Mouse (Mus musculus): ENCODE data around the gene Ar. TPM values are rescaled to one million over a fixed set of nuclear protein-coding genes. Genes with fewer than 3 reads are reported as not detected.

Gene Ar
- polyA plus RNA-seq (2015; fragmentation: Nextera tagmentation; extraction: Ambion mirVana): 1.0 and 1.1 TPM in 2 replicates

DNA sequence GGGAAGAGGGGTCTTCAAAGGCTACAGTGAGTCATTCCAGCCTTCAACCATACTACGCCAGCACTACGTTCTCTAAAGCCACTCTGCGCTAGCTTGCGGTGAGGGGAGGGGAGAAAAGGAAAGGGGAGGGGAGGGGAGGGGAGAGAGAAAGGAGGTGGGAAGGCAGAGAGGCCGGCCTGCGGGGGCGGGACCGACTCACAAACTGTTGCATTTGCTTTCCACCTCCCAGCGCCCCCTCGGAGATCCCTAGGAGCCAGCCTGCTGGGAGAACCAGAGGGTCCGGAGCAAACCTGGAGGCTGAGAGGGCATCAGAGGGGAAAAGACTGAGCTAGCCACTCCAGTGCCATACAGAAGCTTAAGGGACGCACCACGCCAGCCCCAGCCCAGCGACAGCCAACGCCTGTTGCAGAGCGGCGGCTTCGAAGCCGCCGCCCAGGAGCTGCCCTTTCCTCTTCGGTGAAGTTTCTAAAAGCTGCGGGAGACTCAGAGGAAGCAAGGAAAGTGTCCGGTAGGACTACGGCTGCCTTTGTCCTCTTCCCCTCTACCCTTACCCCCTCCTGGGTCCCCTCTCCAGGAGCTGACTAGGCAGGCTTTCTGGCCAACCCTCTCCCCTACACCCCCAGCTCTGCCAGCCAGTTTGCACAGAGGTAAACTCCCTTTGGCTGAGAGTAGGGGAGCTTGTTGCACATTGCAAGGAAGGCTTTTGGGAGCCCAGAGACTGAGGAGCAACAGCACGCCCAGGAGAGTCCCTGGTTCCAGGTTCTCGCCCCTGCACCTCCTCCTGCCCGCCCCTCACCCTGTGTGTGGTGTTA lies at the start of gene Ar:
Ar (plus strand) TSS at position 239 of the 812 bp plus-strand sequence.
- H3K4me3 ChIP-seq: peak within 1 kb of the TSS; percentile 39
- no peak within 1 kb of the TSS for H3K27ac ChIP-seq
- no peaks in the 10 kb centered on the region for H3K36me3 ChIP-seq
- H3K27me3 ChIP-seq: peaks cover 40% of the 10 kb centered on the region
- H3K9ac ChIP-seq: no peak within 1 kb of the TSS
- WGBS: 19% methylated on average over 27 of the region's 27 CpGs
- ATAC-seq (ENCODE audit: insufficient number of reproducible peaks, low FRiP score, low TSS enrichment, low read depth): no peak
- no peaks in the 10 kb centered on the region for H3K9me3 ChIP-seq
- peak within 1 kb of the TSS; percentile 61 for H3K4me2 ChIP-seq
- peaks cover 23% of the 10 kb centered on the region; the same call in 1 of the 2 replicates for H3K4me1 ChIP-seq

DNA sequence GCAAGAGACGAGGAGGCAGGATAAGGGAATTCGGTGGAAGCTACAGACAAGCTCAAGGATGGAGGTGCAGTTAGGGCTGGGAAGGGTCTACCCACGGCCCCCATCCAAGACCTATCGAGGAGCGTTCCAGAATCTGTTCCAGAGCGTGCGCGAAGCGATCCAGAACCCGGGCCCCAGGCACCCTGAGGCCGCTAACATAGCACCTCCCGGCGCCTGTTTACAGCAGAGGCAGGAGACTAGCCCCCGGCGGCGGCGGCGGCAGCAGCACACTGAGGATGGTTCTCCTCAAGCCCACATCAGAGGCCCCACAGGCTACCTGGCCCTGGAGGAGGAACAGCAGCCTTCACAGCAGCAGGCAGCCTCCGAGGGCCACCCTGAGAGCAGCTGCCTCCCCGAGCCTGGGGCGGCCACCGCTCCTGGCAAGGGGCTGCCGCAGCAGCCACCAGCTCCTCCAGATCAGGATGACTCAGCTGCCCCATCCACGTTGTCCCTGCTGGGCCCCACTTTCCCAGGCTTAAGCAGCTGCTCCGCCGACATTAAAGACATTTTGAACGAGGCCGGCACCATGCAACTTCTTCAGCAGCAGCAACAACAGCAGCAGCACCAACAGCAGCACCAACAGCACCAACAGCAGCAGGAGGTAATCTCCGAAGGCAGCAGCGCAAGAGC lies 1.3 kb downstream of the Ar start:
- H3K27me3 ChIP-seq: peaks cover 40% of the 10 kb centered on the region
- H3K9me3 ChIP-seq: no peaks in the 10 kb centered on the region
- no peaks in the 10 kb centered on the region for H3K36me3 ChIP-seq
- WGBS: 23% methylated on average over 30 of the region's 30 CpGs
- H3K4me3 ChIP-seq: peak overlapping the region; percentile 39
- no peak overlapping the region for H3K27ac ChIP-seq
- peak overlapping the region; percentile 61 for H3K4me2 ChIP-seq
- no peak overlapping the region for H3K9ac ChIP-seq
- H3K4me1 ChIP-seq: peaks cover 23% of the 10 kb centered on the region; the same call in 1 of the 2 replicates
- ATAC-seq (ENCODE audit: insufficient number of reproducible peaks, low FRiP score, low TSS enrichment, low read depth): no peak

DNA sequence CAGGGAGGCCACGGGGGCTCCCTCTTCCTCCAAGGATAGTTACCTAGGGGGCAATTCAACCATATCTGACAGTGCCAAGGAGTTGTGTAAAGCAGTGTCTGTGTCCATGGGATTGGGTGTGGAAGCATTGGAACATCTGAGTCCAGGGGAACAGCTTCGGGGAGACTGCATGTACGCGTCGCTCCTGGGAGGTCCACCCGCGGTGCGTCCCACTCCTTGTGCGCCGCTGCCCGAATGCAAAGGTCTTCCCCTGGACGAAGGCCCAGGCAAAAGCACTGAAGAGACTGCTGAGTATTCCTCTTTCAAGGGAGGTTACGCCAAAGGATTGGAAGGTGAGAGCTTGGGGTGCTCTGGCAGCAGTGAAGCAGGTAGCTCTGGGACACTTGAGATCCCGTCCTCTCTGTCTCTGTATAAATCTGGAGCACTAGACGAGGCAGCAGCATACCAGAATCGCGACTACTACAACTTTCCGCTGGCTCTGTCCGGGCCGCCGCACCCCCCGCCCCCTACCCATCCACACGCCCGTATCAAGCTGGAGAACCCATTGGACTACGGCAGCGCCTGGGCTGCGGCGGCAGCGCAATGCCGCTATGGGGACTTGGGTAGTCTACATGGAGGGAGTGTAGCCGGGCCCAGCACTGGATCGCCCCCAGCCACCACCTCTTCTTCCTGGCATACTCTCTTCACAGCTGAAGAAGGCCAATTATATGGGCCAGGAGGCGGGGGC lies 2.0 kb downstream of the Ar start:
- Histone ChIP-seq H3K9ac (no peak overlapping the region), H3K27me3 (peaks cover 40% of the 10 kb centered on the region), H3K4me2 (peak overlapping the region; percentile 61), H3K36me3 (no peaks in the 10 kb centered on the region), H3K4me3 (peak overlapping the region; percentile 39), H3K4me1 (peaks cover 23% of the 10 kb centered on the region; the same call in 1 of the 2 replicates), H3K27ac (no peak overlapping the region), H3K9me3 (no peaks in the 10 kb centered on the region)
- ATAC-seq (ENCODE audit: insufficient number of reproducible peaks, low FRiP score, low TSS enrichment, low read depth): no peak
- WGBS: 19% methylated on average over 33 of the region's 33 CpGs

DNA sequence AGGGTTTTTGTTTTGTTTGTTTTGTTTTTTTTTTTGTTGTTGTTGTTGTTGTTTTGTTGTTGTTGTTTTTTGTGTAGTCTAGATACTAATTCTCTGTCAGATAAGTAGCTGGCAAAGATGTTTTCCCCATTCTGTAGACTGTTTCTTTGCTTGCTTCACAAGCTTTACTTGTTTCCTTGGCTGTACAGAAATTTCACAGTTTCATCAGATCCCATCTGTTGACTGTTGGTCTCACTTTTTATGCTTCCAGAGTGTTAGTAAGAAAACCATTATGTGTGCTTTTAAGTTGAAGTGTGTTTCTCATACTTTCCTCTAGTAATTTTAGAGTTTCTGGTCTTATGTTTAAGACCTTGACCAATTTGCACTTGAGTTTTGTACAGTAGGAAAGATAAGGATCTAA lies 41.2 kb downstream of the Ar start:
- Histone ChIP-seq H3K4me2 (no peak overlapping the region), H3K4me3 (no peak overlapping the region), H3K27ac (no peak overlapping the region), H3K4me1 (no peaks in the 10 kb centered on the region), H3K9ac (no peak overlapping the region), H3K36me3 (no peaks in the 10 kb centered on the region), H3K27me3 (no peaks in the 10 kb centered on the region), H3K9me3 (no peaks in the 10 kb centered on the region)
- ATAC-seq (ENCODE audit: insufficient number of reproducible peaks, low FRiP score, low TSS enrichment, low read depth): no peak

DNA sequence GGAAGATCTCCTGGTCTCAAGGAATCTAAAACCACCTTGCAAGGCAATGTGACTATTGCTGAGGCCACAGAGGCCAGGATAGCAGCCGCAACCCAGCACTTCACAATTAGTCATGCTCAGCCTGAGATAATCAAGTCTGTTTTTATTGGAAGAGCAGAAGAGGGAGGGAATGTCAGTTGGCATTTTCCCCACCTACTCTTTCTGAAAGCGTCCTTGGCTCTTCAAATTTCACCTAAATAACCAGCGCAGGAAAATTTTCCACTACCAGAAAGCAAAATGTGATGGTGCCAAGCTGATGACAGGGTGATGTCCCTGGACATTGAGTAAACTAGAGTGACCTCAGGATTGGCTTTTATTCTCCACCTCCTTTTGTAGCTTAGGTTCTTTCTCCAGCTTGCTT lies 57.2 kb downstream of the Ar start:
- Histone ChIP-seq H3K36me3 (no peaks in the 10 kb centered on the region), H3K27ac (no peak overlapping the region), H3K27me3 (no peaks in the 10 kb centered on the region), H3K4me2 (no peak overlapping the region), H3K4me3 (no peak overlapping the region), H3K4me1 (no peaks in the 10 kb centered on the region), H3K9me3 (no peaks in the 10 kb centered on the region), H3K9ac (no peak overlapping the region)
- 60% methylated on average over 3 of the region's 3 CpGs for WGBS
- no peak for ATAC-seq (ENCODE audit: insufficient number of reproducible peaks, low FRiP score, low TSS enrichment, low read depth)

DNA sequence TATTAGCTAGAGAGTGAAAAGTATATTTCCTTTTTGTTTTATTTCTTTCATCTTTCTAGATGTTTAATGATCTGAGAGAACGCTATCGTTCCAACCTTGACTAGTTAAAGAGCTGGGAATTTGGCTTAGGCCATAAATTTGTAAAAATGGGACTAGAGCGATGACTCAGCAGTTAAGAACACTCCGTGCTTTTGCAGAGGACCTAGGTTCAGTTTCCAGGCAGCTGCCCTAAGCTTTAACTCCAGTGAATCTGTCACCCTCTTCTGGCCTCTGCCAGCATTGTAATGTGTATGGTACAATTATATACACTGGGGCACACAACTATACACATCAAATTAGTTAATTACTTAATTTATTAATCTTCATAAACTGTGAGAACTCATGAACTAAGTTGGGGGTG lies 58.6 kb downstream of the Ar start:
- no peaks in the 10 kb centered on the region for H3K36me3 ChIP-seq
- WGBS: 57% methylated on average over 4 of the region's 4 CpGs

DNA sequence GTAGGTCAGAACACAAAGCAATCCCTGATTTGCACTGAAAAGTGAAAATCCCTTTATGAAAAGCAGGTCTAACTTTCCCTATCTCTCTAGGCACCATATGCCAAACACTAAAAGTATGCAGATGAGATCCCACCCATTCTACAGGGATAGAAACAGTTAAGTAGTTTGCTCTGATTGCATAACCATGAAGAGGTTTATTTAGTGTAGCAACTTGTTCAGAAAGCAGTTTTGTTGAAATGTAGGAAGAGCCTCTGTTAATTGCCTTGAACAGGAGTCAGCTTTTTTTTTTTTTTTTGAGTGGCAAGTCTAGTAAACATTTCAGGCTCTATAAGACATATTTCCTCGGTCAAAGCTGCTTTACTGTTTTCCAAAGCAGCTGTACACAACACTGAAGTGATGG lies 67.5 kb downstream of the Ar start:
- Histone ChIP-seq H3K36me3 (no peaks in the 10 kb centered on the region), H3K27ac (no peak overlapping the region), H3K27me3 (no peaks in the 10 kb centered on the region), H3K9me3 (no peaks in the 10 kb centered on the region), H3K4me3 (no peak overlapping the region), H3K4me2 (no peak overlapping the region), H3K9ac (no peak overlapping the region), H3K4me1 (no peaks in the 10 kb centered on the region)
- WGBS: 46% methylated on average over 1 of the region's 1 CpGs
- no peak for ATAC-seq (ENCODE audit: insufficient number of reproducible peaks, low FRiP score, low TSS enrichment, low read depth)

More for the DNA sequence above, 58.6 kb downstream of the Ar start:
- no peak overlapping the region for H3K4me3 ChIP-seq
- H3K27ac ChIP-seq: no peak overlapping the region
- H3K9me3 ChIP-seq: no peaks in the 10 kb centered on the region
- H3K4me1 ChIP-seq: no peaks in the 10 kb centered on the region
- H3K9ac ChIP-seq: no peak overlapping the region
- no peak for ATAC-seq (ENCODE audit: insufficient number of reproducible peaks, low FRiP score, low TSS enrichment, low read depth)
- no peaks in the 10 kb centered on the region for H3K27me3 ChIP-seq
- H3K4me2 ChIP-seq: no peak overlapping the region

DNA sequence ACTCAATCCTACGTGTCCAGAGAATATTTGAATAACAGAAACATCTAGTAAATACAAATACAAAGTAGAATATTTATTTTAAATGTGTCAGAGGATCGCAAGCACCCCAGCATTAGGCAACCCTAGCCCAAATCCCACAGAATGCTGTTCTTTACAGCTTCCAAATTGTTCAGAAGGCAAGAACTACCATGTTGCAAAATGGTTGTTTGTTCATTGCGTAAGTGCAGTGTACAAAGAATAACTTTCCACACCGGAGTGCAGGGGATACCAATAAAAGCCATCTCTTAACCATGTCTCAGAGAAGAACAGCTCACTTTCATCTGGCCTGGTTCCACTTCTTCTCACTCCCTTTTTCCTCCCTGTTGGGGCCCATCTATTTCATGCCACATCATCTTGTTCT lies 90.4 kb downstream of the Ar start:
- 82% methylated on average over 4 of the region's 4 CpGs for WGBS
- H3K36me3 ChIP-seq: no peaks in the 10 kb centered on the region
- H3K27me3 ChIP-seq: no peaks in the 10 kb centered on the region
- H3K4me2 ChIP-seq: no peak overlapping the region
- H3K4me3 ChIP-seq: no peak overlapping the region
- no peaks in the 10 kb centered on the region for H3K9me3 ChIP-seq
- H3K27ac ChIP-seq: no peak overlapping the region
- no peaks in the 10 kb centered on the region for H3K4me1 ChIP-seq
- H3K9ac ChIP-seq: no peak overlapping the region
- no peak for ATAC-seq (ENCODE audit: insufficient number of reproducible peaks, low FRiP score, low TSS enrichment, low read depth)

DNA sequence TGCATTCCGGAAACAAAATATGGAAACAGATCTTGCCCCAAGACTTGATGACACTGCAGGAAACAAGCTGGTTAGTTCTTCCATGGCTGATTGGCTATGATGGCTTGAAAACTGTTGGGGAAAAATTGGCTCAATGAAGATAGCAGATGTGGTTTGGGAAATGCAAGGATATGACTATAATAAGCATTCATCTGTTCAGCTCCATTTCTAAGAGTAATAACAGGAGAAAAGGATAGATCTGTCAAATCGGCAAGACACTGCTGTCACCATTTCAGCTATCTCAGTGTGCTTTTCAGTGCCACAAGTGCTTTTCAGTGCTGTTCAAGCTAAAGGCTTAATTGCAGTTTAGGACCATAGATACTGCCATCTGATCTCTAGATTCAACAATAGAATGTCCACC lies 96.5 kb downstream of the Ar start:
- Histone ChIP-seq H3K27ac (no peak overlapping the region), H3K4me3 (no peak overlapping the region), H3K4me1 (no peaks in the 10 kb centered on the region), H3K9me3 (no peaks in the 10 kb centered on the region), H3K27me3 (no peaks in the 10 kb centered on the region), H3K36me3 (no peaks in the 10 kb centered on the region), H3K4me2 (no peak overlapping the region), H3K9ac (no peak overlapping the region)
- 86% methylated on average over 2 of the region's 2 CpGs for WGBS
- no peak for ATAC-seq (ENCODE audit: insufficient number of reproducible peaks, low FRiP score, low TSS enrichment, low read depth)

DNA sequence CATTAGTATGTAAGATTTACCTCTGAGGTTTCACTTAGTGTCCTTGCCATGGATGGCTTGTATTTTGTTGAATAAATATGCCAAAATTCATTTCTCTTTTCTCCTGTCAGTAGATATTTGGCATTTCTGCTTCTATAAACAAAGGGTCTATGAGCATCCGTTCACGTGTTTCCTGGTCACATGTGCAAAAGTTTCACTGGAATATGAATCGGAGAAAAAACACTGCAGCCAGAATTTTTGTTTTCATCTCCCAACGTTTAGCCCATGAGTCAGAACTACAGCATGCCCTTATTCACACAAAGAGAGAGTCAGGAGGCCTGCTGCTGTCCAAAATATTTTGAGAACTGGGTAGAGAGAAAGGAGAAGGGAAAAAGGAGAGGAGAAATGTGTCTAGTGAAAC lies 99.8 kb downstream of the Ar start:
- H3K27me3 ChIP-seq: no peaks in the 10 kb centered on the region; the same call in 1 of the 2 replicates
- H3K9ac ChIP-seq: no peak overlapping the region
- no peaks in the 10 kb centered on the region for H3K9me3 ChIP-seq
- H3K27ac ChIP-seq: no peak overlapping the region
- no peaks in the 10 kb centered on the region for H3K4me1 ChIP-seq
- 78% methylated on average over 4 of the region's 4 CpGs for WGBS
- no peak overlapping the region for H3K4me3 ChIP-seq
- no peak for ATAC-seq (ENCODE audit: insufficient number of reproducible peaks, low FRiP score, low TSS enrichment, low read depth)
- H3K4me2 ChIP-seq: no peak overlapping the region
- no peaks in the 10 kb centered on the region for H3K36me3 ChIP-seq

DNA sequence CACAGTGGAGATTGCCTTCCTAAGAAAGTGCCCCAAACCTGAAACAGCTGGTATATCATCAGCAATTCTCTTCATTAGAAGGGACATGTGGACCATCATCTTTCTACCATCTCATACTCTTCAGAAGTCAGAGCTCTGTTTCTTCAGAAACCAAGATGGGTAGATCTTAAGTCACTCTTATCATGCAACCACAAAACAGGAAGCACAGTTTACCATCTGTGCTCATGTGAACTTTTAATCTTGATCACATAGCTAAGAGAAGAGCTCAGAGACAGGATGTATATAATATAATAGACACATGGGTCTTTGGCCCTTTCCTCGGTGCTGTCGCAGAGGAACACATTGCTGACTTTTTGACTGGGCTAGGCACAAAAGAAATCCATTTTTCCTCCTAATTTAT lies 111.1 kb downstream of the Ar start:
- Histone ChIP-seq H3K36me3 (no peaks in the 10 kb centered on the region), H3K9me3 (no peaks in the 10 kb centered on the region), H3K9ac (no peak overlapping the region), H3K4me2 (no peak overlapping the region), H3K27me3 (no peaks in the 10 kb centered on the region), H3K4me3 (no peak overlapping the region), H3K4me1 (no peaks in the 10 kb centered on the region), H3K27ac (no peak overlapping the region)
- no peak for ATAC-seq (ENCODE audit: insufficient number of reproducible peaks, low FRiP score, low TSS enrichment, low read depth)
- 71% methylated on average over 2 of the region's 2 CpGs for WGBS

DNA sequence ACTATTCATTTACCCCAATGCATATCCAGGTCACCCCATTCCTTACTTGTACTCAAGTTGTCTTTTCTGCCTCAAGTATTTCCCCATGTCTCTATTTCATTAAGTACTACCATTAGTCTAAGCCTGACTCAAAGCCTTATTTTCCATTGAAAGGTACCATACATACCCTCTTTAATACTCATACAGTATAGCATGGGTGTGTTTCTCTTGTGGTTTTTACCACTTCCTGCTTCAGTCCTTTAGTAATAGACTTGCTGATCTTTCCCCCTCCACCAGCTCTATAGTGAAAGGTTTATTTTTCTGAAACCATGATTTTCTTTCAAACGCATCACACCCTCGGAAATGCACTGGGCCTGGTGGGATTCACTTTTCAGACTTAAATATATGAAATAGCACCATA lies 117.2 kb downstream of the Ar start:
- Histone ChIP-seq H3K27ac (no peak overlapping the region), H3K4me2 (no peak overlapping the region), H3K4me3 (no peak overlapping the region), H3K9me3 (no peaks in the 10 kb centered on the region), H3K9ac (no peak overlapping the region), H3K36me3 (no peaks in the 10 kb centered on the region), H3K4me1 (no peaks in the 10 kb centered on the region), H3K27me3 (no peaks in the 10 kb centered on the region)
- no peak for ATAC-seq (ENCODE audit: insufficient number of reproducible peaks, low FRiP score, low TSS enrichment, low read depth)
- WGBS: 90% methylated on average over 2 of the region's 2 CpGs
